28 mouse cellular contexts compared by ENCODE assay signal in genomic region chr16:33662841-33663240, GRCm38 (mm10).
"Had no signal": no experiment of that assay in that cellular context is flagged by ENCODE, and none has a peak within 500 bp of the region (broad histone marks: within the 10 kb centered on the region; RNA-seq: fewer than 3 reads in every experiment).

No protein-coding gene starts in this region.

- H3K4me2 ChIP-seq: embryonic facial prominence, embryonic 12.5 days; embryonic facial prominence, embryonic 13.5 days; embryonic facial prominence, embryonic 15.5 days; forebrain, embryonic 12.5 days; forebrain, embryonic 13.5 days; forebrain, embryonic 15.5 days had no signal

- H3K4me1 ChIP-seq: embryonic facial prominence, embryonic 12.5 days; embryonic facial prominence, embryonic 13.5 days; embryonic facial prominence, embryonic 15.5 days; forebrain, embryonic 12.5 days; forebrain, embryonic 13.5 days; forebrain, embryonic 15.5 days had no signal

- DNase-seq: cerebellum, adult 2 months; cerebellum, adult 8-10 months; cerebellum, adult 9-10 months; cerebellum, adult 9-11 months; cerebellum, postnatal 10 days; cerebellum, postnatal 14 days; cerebellum, postnatal 25 days; cerebellum, postnatal 36 days; embryo, embryonic 11 days; forebrain, postnatal 0 days; gastrocnemius, adult 2 months; gastrocnemius, postnatal 10 days; gastrocnemius, postnatal 14 days; gastrocnemius, postnatal 25 days; gastrocnemius, postnatal 36 days; heart, adult 18-20 months; heart, adult 2 months had no signal

- H3K36me3 ChIP-seq: embryonic facial prominence, embryonic 10.5 days; embryonic facial prominence, embryonic 12.5 days; embryonic facial prominence, embryonic 13.5 days; embryonic facial prominence, embryonic 15.5 days; forebrain, embryonic 10.5 days; forebrain, embryonic 12.5 days; forebrain, embryonic 15.5 days had no signal

- H3K27me3 ChIP-seq: embryonic facial prominence, embryonic 12.5 days; embryonic facial prominence, embryonic 13.5 days; embryonic facial prominence, embryonic 15.5 days; forebrain, embryonic 12.5 days; forebrain, embryonic 13.5 days; forebrain, embryonic 15.5 days had no signal

- ATAC-seq: forebrain, embryonic 13.5 days; forebrain, embryonic 14.5 days; forebrain, embryonic 15.5 days; forebrain, embryonic 16.5 days; forebrain, postnatal 0 days had no signal

- H3K27ac ChIP-seq: embryonic facial prominence, embryonic 10.5 days; embryonic facial prominence, embryonic 12.5 days; embryonic facial prominence, embryonic 13.5 days; embryonic facial prominence, embryonic 15.5 days; forebrain, embryonic 10.5 days; forebrain, embryonic 12.5 days; forebrain, embryonic 13.5 days; forebrain, embryonic 15.5 days; gastrocnemius, adult 2 months; heart, adult 2 months had no signal

- H3K9me3 ChIP-seq: embryonic facial prominence, embryonic 10.5 days; embryonic facial prominence, embryonic 12.5 days; embryonic facial prominence, embryonic 13.5 days; embryonic facial prominence, embryonic 15.5 days; forebrain, embryonic 10.5 days; forebrain, embryonic 12.5 days; forebrain, embryonic 13.5 days; forebrain, embryonic 15.5 days had no signal

- H3K4me3 ChIP-seq: embryonic facial prominence, embryonic 10.5 days; embryonic facial prominence, embryonic 12.5 days; embryonic facial prominence, embryonic 13.5 days; embryonic facial prominence, embryonic 15.5 days; erythroblast, embryonic 14.5 days; forebrain, embryonic 10.5 days; forebrain, embryonic 12.5 days; forebrain, embryonic 13.5 days; forebrain, embryonic 15.5 days; gastrocnemius, adult 2 months; heart, adult 2 months had no signal

- H3K9ac ChIP-seq: embryonic facial prominence, embryonic 12.5 days; embryonic facial prominence, embryonic 13.5 days; embryonic facial prominence, embryonic 15.5 days; forebrain, embryonic 12.5 days; forebrain, embryonic 13.5 days; forebrain, embryonic 15.5 days; forebrain, postnatal 0 days had no signal
